Mouse (Mus musculus): ENCODE results near the gene Dnm1. TPM values are rescaled to one million over a fixed set of nuclear protein-coding genes. Genes with fewer than 3 reads are reported as not detected.

Dnm1 gene
- polyA plus RNA-seq, 1 experiment from 2014 or later = 47.0 TPM

- Histone ChIP-seq H3K9ac (no peak overlapping the region), H3K27ac (replicated peaks) (peak overlapping the region; percentile 49; the same call in 1 of the 2 replicates), H3K4me3 (no peak overlapping the region), H3K9me3 (no peaks in the 10 kb centered on the region), H3K4me1 (replicated peaks) (peaks cover 40% of the 10 kb centered on the region), H3K27me3 (peaks cover 40% of the 10 kb centered on the region), H3K36me3 (peaks cover 31% of the 10 kb centered on the region), H3K4me2 (no peak overlapping the region)
- peak; percentile 6; the same call in 1 of the 2 replicates for ATAC-seq (ENCODE audit: low read depth)
- 71% methylated on average over 20 of the region's 20 CpGs for WGBS
Observed at GRCm38 (mm10) chr2:32316887-32317656, 36.1 kb downstream of the Dnm1 start.

DNA sequence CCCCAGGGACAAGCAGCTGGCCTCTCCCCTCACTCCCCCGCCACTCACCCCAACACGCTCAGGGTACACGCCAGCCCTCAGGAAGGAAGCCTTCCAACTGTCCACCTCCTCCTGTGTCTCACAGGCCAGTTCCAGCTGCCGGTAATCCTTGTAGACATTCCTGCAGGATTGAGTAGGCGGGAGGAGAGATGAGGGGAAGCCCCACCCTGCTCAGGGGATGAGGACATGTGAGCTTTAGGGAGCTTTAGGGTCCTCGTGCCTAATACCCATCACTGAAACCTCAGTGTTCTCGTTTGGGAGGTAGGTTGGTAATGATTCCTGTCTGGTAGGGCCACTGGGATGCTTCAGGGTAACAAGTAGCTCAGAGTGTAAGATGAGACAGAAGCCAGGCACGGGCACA lies 37.4 kb downstream of the Dnm1 start:
- H3K9me3 ChIP-seq = no peaks in the 10 kb centered on the region
- peaks cover 51% of the 10 kb centered on the region for H3K27me3 ChIP-seq
- no peak overlapping the region for H3K9ac ChIP-seq
- H3K4me2 ChIP-seq = no peak overlapping the region
- peak overlapping the region; percentile 4; the same call in 1 of the 2 replicates for H3K27ac ChIP-seq (replicated peaks)
- no peak overlapping the region for H3K4me3 ChIP-seq
- H3K4me1 ChIP-seq (replicated peaks) = peaks cover 48% of the 10 kb centered on the region
- WGBS = 34% methylated on average over 8 of the region's 8 CpGs
- peaks cover 36% of the 10 kb centered on the region for H3K36me3 ChIP-seq
- ATAC-seq (ENCODE audit: low read depth) = no peak

DNA sequence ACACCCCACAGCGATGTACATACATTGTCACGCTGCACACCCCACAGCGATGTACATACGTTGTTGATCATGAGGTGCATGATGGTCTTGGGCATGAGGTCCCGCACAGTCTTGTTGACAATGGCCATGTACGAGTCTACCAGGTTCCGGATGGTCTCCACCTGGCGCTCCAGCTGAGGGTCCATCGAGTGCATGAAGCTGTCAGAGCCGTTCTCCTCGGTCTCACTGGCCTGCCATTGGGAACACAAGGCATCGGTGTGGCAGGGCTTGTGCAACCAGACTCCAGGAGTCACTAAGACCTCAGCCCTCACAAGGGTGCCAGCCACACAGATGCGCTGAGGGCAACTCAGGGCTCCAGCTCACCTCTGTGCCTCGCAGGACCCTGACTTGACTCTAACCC lies 38.3 kb downstream of the Dnm1 start:
- WGBS = 92% methylated on average over 14 of the region's 14 CpGs
- H3K9ac ChIP-seq = no peak overlapping the region
- H3K4me1 ChIP-seq (replicated peaks) = peaks cover 47% of the 10 kb centered on the region
- H3K9me3 ChIP-seq = no peaks in the 10 kb centered on the region
- no peak overlapping the region for H3K4me3 ChIP-seq
- ATAC-seq (ENCODE audit: low read depth) = no peak
- H3K4me2 ChIP-seq = no peak overlapping the region
- H3K36me3 ChIP-seq = peaks cover 37% of the 10 kb centered on the region
- peaks cover 50% of the 10 kb centered on the region for H3K27me3 ChIP-seq
- H3K27ac ChIP-seq (replicated peaks) = no peak overlapping the region

- Histone ChIP-seq H3K27ac (replicated peaks) (no peak overlapping the region), H3K4me3 (peak overlapping the region; percentile 48), H3K27me3 (peaks cover 39% of the 10 kb centered on the region), H3K9ac (peak overlapping the region; percentile 75), H3K9me3 (no peaks in the 10 kb centered on the region), H3K4me1 (replicated peaks) (peaks cover 28% of the 10 kb centered on the region), H3K36me3 (peaks cover 56% of the 10 kb centered on the region), H3K4me2 (peak overlapping the region; percentile 90)
- ATAC-seq (ENCODE audit: low read depth) = peak; percentile 41
- WGBS = 2% methylated on average over 49 of the region's 56 CpGs
Observed at GRCm38 (mm10) chr2:32312318-32312964, 40.7 kb downstream of the Dnm1 start.

DNA sequence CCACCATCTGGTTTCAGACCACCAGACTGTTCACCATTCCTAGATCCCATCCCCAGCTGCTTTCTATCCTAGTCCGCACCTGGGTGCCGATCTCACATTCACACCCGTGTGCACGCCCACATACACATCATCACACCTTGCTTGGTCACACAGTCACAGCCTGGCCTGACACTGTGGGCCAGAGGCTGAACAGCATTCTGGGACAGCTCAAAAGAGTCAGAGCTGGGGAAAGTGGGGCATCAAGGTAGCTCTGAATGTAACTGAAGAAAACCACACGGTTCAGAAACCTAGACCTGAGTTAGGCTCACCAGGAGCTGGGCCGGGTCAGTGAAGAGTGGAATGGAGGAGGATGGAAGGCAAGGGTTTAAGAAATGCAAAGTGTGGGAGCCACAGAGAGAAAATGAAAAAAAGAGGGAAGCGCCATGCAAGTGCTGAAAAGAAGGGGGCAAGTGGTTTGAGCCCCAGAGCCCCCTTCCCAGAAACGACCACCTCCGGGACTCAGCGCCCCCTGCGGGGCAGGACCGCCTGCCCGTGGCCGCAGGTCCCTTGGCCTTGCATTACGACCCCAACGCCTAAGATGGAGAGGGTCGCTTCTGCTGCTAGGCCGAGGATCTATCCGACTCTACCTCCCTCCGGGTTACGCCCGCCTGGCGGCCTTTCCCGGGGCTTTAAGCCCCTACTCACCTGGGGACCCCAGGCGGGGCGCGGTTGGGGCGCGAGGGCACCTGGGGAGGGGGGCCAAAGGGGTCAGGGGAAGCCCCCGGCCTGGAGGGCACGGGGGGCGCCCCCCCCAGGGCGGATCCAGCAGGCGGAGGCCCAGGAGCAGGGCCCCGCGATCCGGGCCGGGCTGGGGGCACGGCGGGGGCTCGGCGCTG lies 41.5 kb downstream of the Dnm1 start:
- ATAC-seq (ENCODE audit: low read depth) = no peak
- H3K4me3 ChIP-seq = peak overlapping the region; percentile 48
- peak overlapping the region; percentile 75 for H3K9ac ChIP-seq
- WGBS = 10% methylated on average over 40 of the region's 42 CpGs
- peaks cover 34% of the 10 kb centered on the region for H3K27me3 ChIP-seq
- H3K36me3 ChIP-seq = peaks cover 61% of the 10 kb centered on the region
- H3K27ac ChIP-seq (replicated peaks) = no peak overlapping the region
- H3K4me2 ChIP-seq = peak overlapping the region; percentile 90
- peaks cover 21% of the 10 kb centered on the region for H3K4me1 ChIP-seq (replicated peaks)
- H3K9me3 ChIP-seq = no peaks in the 10 kb centered on the region

DNA sequence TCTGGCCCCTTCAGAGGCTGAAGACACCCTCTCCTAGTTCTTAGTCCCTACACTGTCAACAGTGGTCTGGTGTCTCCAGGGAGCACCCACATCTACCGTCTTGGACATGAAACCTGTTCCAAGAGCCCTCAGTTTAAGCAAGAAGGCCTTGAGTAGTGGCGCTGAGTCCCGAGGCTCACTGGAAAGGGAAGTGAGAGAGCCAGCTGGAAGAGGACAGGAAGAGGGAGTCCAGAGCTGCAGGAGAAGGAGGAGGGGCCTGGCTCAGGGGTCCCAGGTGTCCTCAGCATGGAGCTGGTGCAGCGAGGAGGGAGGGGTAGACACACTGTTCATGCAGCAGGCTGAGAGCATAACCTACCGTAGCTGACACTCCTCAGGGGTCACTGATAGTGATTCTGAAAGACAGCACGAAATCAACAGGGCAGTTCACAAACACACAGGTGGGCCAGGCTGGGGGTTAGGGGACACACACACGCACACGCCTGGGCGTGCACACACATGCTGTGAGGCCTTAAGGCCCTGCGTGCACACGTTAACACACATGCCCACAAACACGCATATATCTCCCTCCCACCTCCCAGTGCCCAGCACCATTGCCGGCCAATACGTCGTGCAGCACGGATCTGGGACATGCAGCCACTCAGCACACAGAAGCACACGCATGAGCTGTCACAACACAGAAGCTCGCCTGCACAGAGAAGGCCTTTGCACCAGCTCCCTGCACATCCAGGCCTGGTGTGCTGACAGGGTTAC lies 42.9 kb downstream of the Dnm1 start:
- H3K4me1 ChIP-seq (replicated peaks) = peaks cover 21% of the 10 kb centered on the region
- no peak overlapping the region for H3K27ac ChIP-seq (replicated peaks)
- 86% methylated on average over 18 of the region's 18 CpGs for WGBS
- no peak overlapping the region for H3K4me3 ChIP-seq
- no peak overlapping the region for H3K9ac ChIP-seq
- peaks cover 65% of the 10 kb centered on the region for H3K36me3 ChIP-seq
- no peaks in the 10 kb centered on the region for H3K9me3 ChIP-seq
- 0 out of 2 replicates have a peak overlapping the region, but pooled peaks have one; percentile 90 for H3K4me2 ChIP-seq
- ATAC-seq (ENCODE audit: low read depth) = no peak
- peaks cover 29% of the 10 kb centered on the region for H3K27me3 ChIP-seq

- Histone ChIP-seq H3K36me3 (peaks cover 71% of the 10 kb centered on the region), H3K9me3 (no peaks in the 10 kb centered on the region)
Observed at GRCm38 (mm10) chr2:32308870-32309568, 44.1 kb downstream of the Dnm1 start.

DNA sequence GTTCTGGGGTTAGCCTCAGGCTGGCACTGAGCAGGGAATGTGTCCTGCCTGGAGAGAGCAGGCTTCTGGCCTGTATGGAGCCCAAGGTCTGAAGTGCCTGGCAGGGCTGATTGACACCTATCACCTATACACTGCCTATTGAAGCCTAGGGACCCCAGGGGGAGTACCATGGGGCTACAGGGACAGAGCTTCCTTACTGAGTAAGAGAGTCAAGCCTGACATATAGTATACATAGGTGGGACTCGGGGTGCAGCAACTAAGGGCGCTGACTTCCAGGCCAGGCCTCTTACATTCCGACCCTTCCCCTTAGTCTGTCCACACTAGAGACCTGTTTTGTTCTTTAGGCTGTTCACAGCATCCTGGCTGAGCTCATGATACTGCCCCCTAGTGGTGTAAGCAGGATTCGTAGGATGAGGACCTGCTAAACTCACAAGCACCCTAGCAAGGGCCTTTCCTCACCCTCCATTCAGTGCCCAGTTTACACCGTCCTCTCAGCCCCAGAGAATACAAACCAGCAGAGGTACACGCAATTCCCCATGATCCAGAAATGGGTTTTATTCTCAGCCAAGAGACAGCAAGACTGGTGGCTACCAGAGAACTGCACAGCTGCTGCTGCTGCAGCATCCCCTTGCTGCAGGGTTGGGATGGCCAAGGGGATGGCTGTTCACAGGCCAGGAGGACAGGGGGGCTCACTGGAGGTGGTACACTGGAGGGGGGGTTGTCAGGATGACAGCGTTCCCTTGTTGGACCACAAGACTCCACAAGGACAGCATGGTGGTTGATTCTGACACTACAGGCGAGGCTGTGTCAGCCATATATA lies 45.0 kb downstream of the Dnm1 start:
- Histone ChIP-seq H3K9ac (no peak overlapping the region), H3K9me3 (no peaks in the 10 kb centered on the region), H3K36me3 (peaks cover 80% of the 10 kb centered on the region), H3K4me3 (no peak overlapping the region), H3K27ac (replicated peaks) (no peak overlapping the region), H3K27me3 (peaks cover 15% of the 10 kb centered on the region), H3K4me1 (replicated peaks) (peaks cover 21% of the 10 kb centered on the region), H3K4me2 (no peak overlapping the region)
- 50% methylated on average over 8 of the region's 8 CpGs for WGBS
- no peak for ATAC-seq (ENCODE audit: low read depth)

More at GRCm38 (mm10) chr2:32308870-32309568, 44.1 kb downstream of the Dnm1 start:
- Histone ChIP-seq H3K27ac (replicated peaks) (0 out of 2 replicates have a peak overlapping the region, but pooled peaks have one; percentile 5), H3K27me3 (peaks cover 22% of the 10 kb centered on the region), H3K4me3 (no peak overlapping the region), H3K4me1 (replicated peaks) (peaks cover 21% of the 10 kb centered on the region), H3K4me2 (no peak overlapping the region), H3K9ac (no peak overlapping the region)
- WGBS = 87% methylated on average over 16 of the region's 16 CpGs
- ATAC-seq (ENCODE audit: low read depth) = no peak

DNA sequence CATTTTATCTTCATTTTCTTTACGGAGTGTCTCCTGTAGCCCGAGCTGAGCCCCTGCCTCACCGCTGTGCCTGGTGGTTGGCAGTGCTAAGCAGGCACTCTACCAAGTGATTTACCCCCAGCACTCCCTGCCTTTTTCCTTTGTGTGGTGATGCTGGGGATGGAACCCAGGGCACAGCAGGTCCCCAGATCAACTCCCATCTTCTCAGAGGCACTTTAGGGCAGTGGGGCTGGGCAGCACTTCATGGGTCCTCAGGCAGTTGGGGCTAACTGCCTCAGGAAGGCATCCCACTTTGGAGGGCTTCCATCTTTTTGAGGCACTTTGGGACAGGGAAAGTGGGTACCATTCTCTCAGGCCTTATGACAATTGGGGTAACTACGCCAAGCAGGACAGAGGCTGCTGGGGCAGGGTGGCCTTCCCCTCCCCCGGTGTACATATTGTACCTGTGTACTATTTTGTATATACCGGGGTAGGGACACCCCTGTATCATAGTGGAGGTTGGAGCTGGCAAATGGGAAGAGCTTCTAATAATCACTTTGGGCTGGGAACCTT lies 45.8 kb downstream of the Dnm1 start:
- no peak for ATAC-seq (ENCODE audit: low read depth)
- peaks cover 15% of the 10 kb centered on the region for H3K27me3 ChIP-seq
- H3K9ac ChIP-seq = no peak overlapping the region
- H3K4me2 ChIP-seq = no peak overlapping the region
- H3K4me3 ChIP-seq = no peak overlapping the region
- H3K9me3 ChIP-seq = no peaks in the 10 kb centered on the region
- H3K36me3 ChIP-seq = peaks cover 88% of the 10 kb centered on the region
- WGBS = 93% methylated on average over 6 of the region's 6 CpGs
- no peak overlapping the region for H3K27ac ChIP-seq (replicated peaks)
- peaks cover 17% of the 10 kb centered on the region for H3K4me1 ChIP-seq (replicated peaks)

- H3K4me1 ChIP-seq (replicated peaks) = peaks cover 6% of the 10 kb centered on the region; the same call in 1 of the 2 replicates
- H3K9me3 ChIP-seq = no peaks in the 10 kb centered on the region
- no peak overlapping the region for H3K9ac ChIP-seq
- H3K27me3 ChIP-seq = peaks cover 7% of the 10 kb centered on the region
- 78% methylated on average over 9 of the region's 9 CpGs for WGBS
- H3K36me3 ChIP-seq = peaks cover 99% of the 10 kb centered on the region
- H3K4me2 ChIP-seq = no peak overlapping the region
- no peak overlapping the region for H3K27ac ChIP-seq (replicated peaks)
- H3K4me3 ChIP-seq = no peak overlapping the region
- no peak for ATAC-seq (ENCODE audit: low read depth)
Observed at GRCm38 (mm10) chr2:32306176-32306575, 47.0 kb downstream of the Dnm1 start.
